Mouse (Mus musculus): ENCODE measurements around the gene Uba7. TPM values are rescaled to one million over a fixed set of nuclear protein-coding genes. Genes with fewer than 3 reads are reported as not detected.

The Uba7 gene
- total and polyA plus RNA-seq, 3 experiments: 21.3 to 27.8 (median 26.0) TPM

GRCm38 (mm10) chr9:107935374-107935773 lies 39.9 kb upstream of the Uba7 start, which contains the start of gene Camkv:
Camkv (plus strand) TSS chr9:107935674.
- no peak for DNase-seq (ENCODE audit: extremely low read depth)
- dilution Hi-C loops (cut with MboI; ENCODE audit: extremely low pct_ligation_motif_present, extremely low pct_unique_long_range_greater_than_20kb, low sequenced_read_pairs): no loop called here
- Histone ChIP-seq H3K4me3 (replicated peaks in 1 of 3; ENCODE audit: low read depth in 2 of 3, low read length in 2 of 3, poor library complexity in 1 of 3) (no peak within 1 kb of the TSS), H3K27ac (ENCODE audit: insufficient read depth, low read depth) (no peak within 1 kb of the TSS), H3K4me2 (ENCODE audit: insufficient read depth, low read depth, poor library complexity, severe bottlenecking) (peak within 1 kb of the TSS; percentile 47), H3K9ac (ENCODE audit: insufficient read depth, low read depth) (no peak within 1 kb of the TSS), H3K4me1 (ENCODE audit: control insufficient read depth in 1 of 2, insufficient read depth in 2 of 2) (peaks cover 6 to 9% of the 10 kb centered on the region in 2 experiments), H3K9me3 (replicated peaks; ENCODE audit: low read length) (no peaks in the 10 kb centered on the region), H3K27me3 (replicated peaks) (peaks cover 97% of the 10 kb centered on the region), H3K79me2 (replicated peaks; ENCODE audit: control insufficient read depth, extremely low read depth, insufficient read depth, poor library complexity, severe bottlenecking) (no peaks in the 10 kb centered on the region), H3K36me3 (replicated peaks in 1 of 2; ENCODE audit: control insufficient read depth in 1 of 2, insufficient read depth in 1 of 2, low read length in 1 of 2) (no peaks in the 10 kb centered on the region)
- TF ChIP-seq HCFC1 (IDR thresholded peaks at IDR 0.05; ENCODE audit: low read depth, low read length) (no peak), KAT2A (IDR thresholded peaks at IDR 0.05; ENCODE audit: insufficient replicate concordance, low read length) (no peak), RAD21 (IDR thresholded peaks at IDR 0.05; ENCODE audit: low read depth, low read length) (no peak), JUND (conservative IDR thresholded peaks at IDR 0.05; ENCODE audit: low read depth, low read length) (no peak), ELF1 (IDR thresholded peaks at IDR 0.05; ENCODE audit: low read depth, low read length) (no peak), ETS1 (conservative IDR thresholded peaks at IDR 0.05; ENCODE audit: low read depth, low read length) (no peak), JUN (IDR thresholded peaks at IDR 0.05; ENCODE audit: insufficient read depth, low read depth, low read length) (no peak)
- in situ Hi-C loops (cut with MboI; ENCODE audit: low pct_ligation_motif_present, low pct_unique_long_range_greater_than_20kb, low sequenced_read_pairs): no loop called here

- Histone ChIP-seq H3K9me3 (replicated peaks; ENCODE audit: low read length) (no peaks in the 10 kb centered on the region), H3K9ac (ENCODE audit: insufficient read depth, low read depth) (no peak overlapping the region), H3K36me3 (replicated peaks in 1 of 2; ENCODE audit: control insufficient read depth in 1 of 2, insufficient read depth in 1 of 2, low read length in 1 of 2) (no peaks in the 10 kb centered on the region), H3K79me2 (replicated peaks; ENCODE audit: control insufficient read depth, extremely low read depth, insufficient read depth, poor library complexity, severe bottlenecking) (no peaks in the 10 kb centered on the region), H3K27me3 (replicated peaks) (peaks cover 97% of the 10 kb centered on the region), H3K4me2 (ENCODE audit: insufficient read depth, low read depth, poor library complexity, severe bottlenecking) (peak overlapping the region; percentile 47), H3K4me3 (replicated peaks in 1 of 3; ENCODE audit: low read depth in 2 of 3, low read length in 2 of 3, poor library complexity in 1 of 3) (no peak overlapping the region), H3K27ac (ENCODE audit: insufficient read depth, low read depth) (no peak overlapping the region), H3K4me1 (ENCODE audit: control insufficient read depth in 1 of 2, insufficient read depth in 2 of 2) (peaks cover 6 to 14% of the 10 kb centered on the region in 2 experiments)
- no peak for DNase-seq (ENCODE audit: extremely low read depth)
- in situ Hi-C loops (cut with MboI; ENCODE audit: low pct_ligation_motif_present, low pct_unique_long_range_greater_than_20kb, low sequenced_read_pairs): no loop called here
- dilution Hi-C loops (cut with MboI; ENCODE audit: extremely low pct_ligation_motif_present, extremely low pct_unique_long_range_greater_than_20kb, low sequenced_read_pairs): no loop called here
- TF ChIP-seq RCOR1 (conservative IDR thresholded peaks at IDR 0.05; ENCODE audit: low read depth, low read length): no peak
- TF ChIP-seq RAD21 (IDR thresholded peaks at IDR 0.05; ENCODE audit: low read depth, low read length): no peak
- no peak for TF ChIP-seq E2F4 (IDR thresholded peaks at IDR 0.05; ENCODE audit: insufficient replicate concordance, low read depth, low read length)
- TF ChIP-seq NELFE (IDR thresholded peaks at IDR 0.05; ENCODE audit: low read depth, low read length): no peak
- TF ChIP-seq SMC3 (IDR thresholded peaks at IDR 0.05; ENCODE audit: low read depth, low read length): no peak
- no peak for TF ChIP-seq MAX (IDR thresholded peaks at IDR 0.05; ENCODE audit: low read length)
- TF ChIP-seq BHLHE40 (IDR thresholded peaks at IDR 0.05; ENCODE audit: low read depth, low read length): no peak
- TF ChIP-seq PAX5 (IDR thresholded peaks at IDR 0.05; ENCODE audit: low read length): no peak
- TF ChIP-seq NRF1 (IDR thresholded peaks at IDR 0.05; ENCODE audit: low read depth, low read length): no peak
- no peak for TF ChIP-seq UBTF (IDR thresholded peaks at IDR 0.05; ENCODE audit: low read depth, low read length)
- no peak for TF ChIP-seq SIN3A (IDR thresholded peaks at IDR 0.05; ENCODE audit: low read length)
- TF ChIP-seq JUND (conservative IDR thresholded peaks at IDR 0.05; ENCODE audit: low read depth, low read length): no peak
- TF ChIP-seq MYC (IDR thresholded peaks at IDR 0.05; ENCODE audit: low read depth, low read length): no peak
- no peak for TF ChIP-seq GABPA (IDR thresholded peaks at IDR 0.05; ENCODE audit: insufficient replicate concordance, low read depth, low read length)
- no peak for TF ChIP-seq TCF12 (IDR thresholded peaks at IDR 0.05; ENCODE audit: low read depth, low read length)
- TF ChIP-seq POLR2AphosphoS2 (IDR thresholded peaks at IDR 0.05; ENCODE audit: low read depth, low read length): no peak
- no peak for TF ChIP-seq ZC3H11A (IDR thresholded peaks at IDR 0.05; ENCODE audit: low read depth, low read length)
- TF ChIP-seq MXI1 (IDR thresholded peaks at IDR 0.05; ENCODE audit: low read depth, low read length): no peak
- TF ChIP-seq IRF4 (IDR thresholded peaks at IDR 0.05; ENCODE audit: low read depth, low read length): no peak
- no peak for TF ChIP-seq HCFC1 (IDR thresholded peaks at IDR 0.05; ENCODE audit: low read depth, low read length)
These were observed 39.5 kb upstream of the Uba7 start for GRCm38 (mm10) chr9:107935790-107936214.
